Mouse (Mus musculus) stomach, embryonic 14.5 days (tissue): ENCODE measurements around the gene Wasf2. TPM values are rescaled to one million over a fixed set of nuclear protein-coding genes. Genes with fewer than 3 reads are reported as not detected.

Experiments used
- ATAC-seq: fragments of 200-750 bp; cut with Nextera tagmentation; 2 replicates; pipeline ENCODE4 v1.8.0; 2017; ENCODE audit warnings: low read depth, moderate TSS enrichment; ENCODE audit not compliant: insufficient number of reproducible peaks, insufficient read depth, low FRiP score
- H3K27ac ChIP-seq: fragments of 300-500 bp; sonication (generic); 2 replicates; pipeline ENCODE4 v1.5.1; 2014; ENCODE audit warnings: mild to moderate bottlenecking, low read length, moderate library complexity, mixed read lengths
- H3K27me3 ChIP-seq: fragments of 300-500 bp; sonication (generic); 2 replicates; pipeline ENCODE4 v1.6.1; 2014; ENCODE audit warnings: low read length, control low read depth, mixed read lengths; ENCODE audit not compliant: control insufficient read depth, insufficient read depth
- H3K36me3 ChIP-seq: fragments of 300-500 bp; sonication (generic); 2 replicates; pipeline ENCODE4 v1.6.1; 2014; ENCODE audit warnings: mild to moderate bottlenecking, control low read depth, low read length, moderate library complexity, mixed read lengths; ENCODE audit not compliant: control insufficient read depth, insufficient read depth
- H3K4me1 ChIP-seq: fragments of 300-500 bp; sonication (generic); 2 replicates; pipeline ENCODE4 v1.6.1; 2014; ENCODE audit warnings: low read length, control low read depth, mixed read lengths; ENCODE audit not compliant: control insufficient read depth, insufficient read depth
- H3K4me2 ChIP-seq: fragments of 300-500 bp; sonication (generic); replicated peaks from 2 replicates; pipeline ENCODE4 v1.6.1; 2014; ENCODE audit warnings: low read depth, low read length, control low read depth
- H3K4me3 ChIP-seq: fragments of 300-500 bp; sonication (generic); 2 replicates; pipeline ENCODE4 v1.5.1; 2014; ENCODE audit warnings: low read depth, low read length, control low read depth
- H3K9ac ChIP-seq: fragments of 300-500 bp; sonication (generic); replicated peaks from 2 replicates; pipeline ENCODE4 v1.6.1; 2014; ENCODE audit warnings: low read depth, mild to moderate bottlenecking, control low read depth, low read length, moderate library complexity, mixed read lengths
- H3K9me3 ChIP-seq: fragments of 300-500 bp; sonication (generic); 2 replicates; pipeline ENCODE4 v1.6.1; 2016; ENCODE audit warnings: low read depth, low read length, control low read depth; ENCODE audit not compliant: control insufficient read depth
- WGBS: fragments of 180-500 bp; shearing (Covaris S2); extraction: QIAGEN DNeasy Blood & Tissue Kit; methylation state at CpG from one replicate; pipeline ENCODE4 v1.1.7; 2014; 5-methylcytosine and 5-hydroxymethylcytosine counted together
- polyA plus RNA-seq: library from polyadenylated mRNA; unstranded; fragments of >200 nt; fragmentation: Nextera tagmentation; extraction: Ambion mirVana; gene quantifications from 2 replicates; pipeline ENCODE4 v1.2.1, GENCODE M21; 2014

Wasf2 gene
- polyA plus RNA-seq, 1 experiment from 2014 or later, result 120 TPM

DNA sequence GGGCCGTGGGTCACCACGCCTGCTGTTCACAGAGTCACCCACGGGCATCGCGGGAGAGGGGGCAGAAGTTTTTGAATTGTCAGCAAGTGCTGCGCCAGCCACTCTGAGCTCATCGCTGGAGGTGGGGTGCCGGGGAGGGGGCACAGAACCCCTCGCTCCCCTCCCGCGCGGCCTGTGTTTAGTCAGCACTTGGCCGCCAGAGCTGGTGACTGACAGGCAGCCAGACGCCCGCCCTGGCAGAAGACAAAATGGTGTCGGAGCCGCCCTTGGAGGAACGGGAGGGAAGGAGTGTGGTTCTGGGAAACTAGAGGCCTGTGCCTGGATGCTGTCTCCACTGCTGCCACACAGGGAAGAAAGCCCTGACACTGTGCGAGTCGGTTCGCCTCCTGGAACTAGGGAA is 70.0 kb downstream of the Wasf2 start:
- Histone ChIP-seq H3K36me3 (peaks cover 17% of the 10 kb centered on the region), H3K27ac (peak overlapping the region; percentile 58; the same call in 1 of the 2 replicates), H3K9me3 (no peaks in the 10 kb centered on the region), H3K9ac (no peak overlapping the region), H3K4me3 (no peak overlapping the region), H3K4me1 (peaks cover 57% of the 10 kb centered on the region), H3K27me3 (no peaks in the 10 kb centered on the region), H3K4me2 (no peak overlapping the region)
- WGBS, result 31% methylated on average over 21 of the region's 21 CpGs
- ATAC-seq, result no peak

DNA sequence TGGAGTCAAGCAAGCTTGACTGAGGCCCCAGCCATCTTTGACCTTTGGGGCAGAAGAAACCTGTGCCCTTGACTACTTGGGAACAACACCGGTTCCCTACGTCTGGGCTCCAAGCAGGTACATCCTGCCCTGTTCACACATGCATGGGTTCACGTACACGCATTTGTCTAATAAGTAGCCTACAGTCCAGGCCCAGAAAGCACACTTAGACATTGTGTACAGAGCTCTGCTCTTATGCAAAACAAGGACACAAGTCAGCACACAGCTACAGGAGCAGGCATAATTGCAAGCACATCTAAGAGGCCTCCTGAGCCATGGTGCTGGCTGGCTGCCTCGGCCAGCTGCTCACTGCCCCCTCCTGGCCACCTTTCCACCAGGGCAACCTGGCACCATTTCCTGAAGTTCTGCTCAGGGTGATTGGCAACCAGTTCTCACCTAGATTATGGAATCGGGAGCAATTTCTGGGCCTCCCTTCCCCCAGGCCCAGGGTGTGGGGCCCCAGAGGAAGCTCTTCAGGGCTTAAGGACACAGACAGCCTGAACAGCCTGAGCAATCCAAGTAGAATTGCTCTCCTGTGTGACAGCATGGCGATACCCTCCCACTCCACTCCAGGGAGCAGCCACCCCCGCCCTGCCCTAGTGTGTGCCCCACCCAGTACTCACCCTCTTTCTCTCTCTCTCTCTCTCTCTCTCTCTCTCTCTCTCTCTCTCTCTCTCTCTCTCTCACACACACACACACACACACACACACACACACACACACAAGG is 70.9 kb downstream of the Wasf2 start:
- Histone ChIP-seq H3K4me3 (no peak overlapping the region), H3K4me2 (no peak overlapping the region), H3K9ac (no peak overlapping the region), H3K36me3 (peaks cover 9% of the 10 kb centered on the region), H3K9me3 (no peaks in the 10 kb centered on the region), H3K27ac (peak overlapping the region; percentile 58; the same call in 1 of the 2 replicates), H3K4me1 (peaks cover 57% of the 10 kb centered on the region), H3K27me3 (no peaks in the 10 kb centered on the region)
- WGBS, result 60% methylated on average over 8 of the region's 8 CpGs
- peak; percentile 48; the same call in 1 of the 2 replicates for ATAC-seq

DNA sequence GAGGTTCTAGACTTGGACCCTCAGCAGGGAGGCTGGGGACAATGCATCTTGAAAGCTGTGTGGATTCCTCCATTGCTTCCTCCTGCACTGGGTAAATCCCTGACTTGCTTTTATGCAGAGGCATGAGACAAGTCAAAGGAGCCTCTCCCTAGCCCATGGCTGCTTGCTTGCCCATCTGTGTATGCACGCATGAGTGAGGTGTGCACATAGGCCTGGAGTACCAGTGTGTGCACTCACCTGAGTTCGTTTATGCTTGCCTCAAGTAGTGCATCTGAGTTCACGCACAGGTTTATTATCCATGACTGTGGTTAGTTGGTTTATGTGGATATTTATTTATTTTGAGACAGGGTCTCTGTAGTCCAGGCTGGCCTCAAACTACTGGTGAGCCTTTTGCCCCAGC is 71.9 kb downstream of the Wasf2 start:
- no peak for ATAC-seq
- Histone ChIP-seq H3K4me3 (no peak overlapping the region), H3K27ac (no peak overlapping the region), H3K4me2 (no peak overlapping the region), H3K27me3 (no peaks in the 10 kb centered on the region), H3K9ac (no peak overlapping the region), H3K36me3 (no peaks in the 10 kb centered on the region; the same call in 1 of the 2 replicates), H3K9me3 (no peaks in the 10 kb centered on the region), H3K4me1 (peaks cover 48% of the 10 kb centered on the region)
- 93% methylated on average over 3 of the region's 3 CpGs for WGBS

DNA sequence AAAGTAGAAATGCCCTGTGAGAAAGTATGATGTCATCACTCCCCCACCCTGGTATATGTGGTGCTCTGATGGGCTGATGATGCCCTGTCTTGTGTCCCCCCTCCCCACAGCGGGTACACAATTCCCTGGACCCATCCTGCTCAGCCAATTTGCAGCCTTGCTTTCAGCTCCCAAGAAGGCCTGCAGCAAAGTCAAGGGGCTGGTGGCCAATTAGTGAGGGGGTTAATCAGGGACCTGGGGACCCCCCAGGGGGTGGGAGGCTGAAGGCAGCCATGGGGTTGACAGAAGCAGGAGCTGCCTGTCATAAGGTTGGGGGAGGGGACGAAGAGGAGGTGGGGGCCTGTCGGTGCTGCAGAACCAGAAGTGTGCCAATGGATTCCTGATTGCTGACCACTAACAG is 73.3 kb downstream of the Wasf2 start:
- 63% methylated on average over 3 of the region's 3 CpGs for WGBS
- no peaks in the 10 kb centered on the region; the same call in 1 of the 2 replicates for H3K36me3 ChIP-seq
- H3K27ac ChIP-seq, result no peak overlapping the region
- no peak overlapping the region for H3K4me3 ChIP-seq
- no peak overlapping the region for H3K9ac ChIP-seq
- H3K27me3 ChIP-seq, result no peaks in the 10 kb centered on the region
- ATAC-seq, result no peak
- no peak overlapping the region for H3K4me2 ChIP-seq
- H3K9me3 ChIP-seq, result no peaks in the 10 kb centered on the region
- peaks cover 34% of the 10 kb centered on the region for H3K4me1 ChIP-seq

DNA sequence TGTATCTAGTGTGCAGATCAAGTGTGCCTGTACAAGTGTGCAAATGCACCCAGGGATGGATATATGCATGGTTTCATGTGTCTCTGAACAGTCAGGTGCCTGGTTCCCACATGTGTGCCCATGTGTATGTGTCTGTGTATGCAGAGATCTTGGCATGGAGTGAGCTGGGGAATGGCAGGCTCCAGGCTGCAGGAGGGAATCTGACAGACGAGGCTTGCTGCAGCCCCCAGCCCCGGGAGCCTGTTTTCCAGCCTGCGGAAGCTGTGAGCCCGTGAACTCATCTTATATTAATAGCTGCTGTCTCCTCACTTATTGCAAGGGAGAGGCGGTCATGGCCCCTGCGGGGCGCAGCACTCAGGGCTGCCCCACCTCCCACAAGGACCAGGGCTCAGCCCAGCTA is 74.1 kb downstream of the Wasf2 start:
- Histone ChIP-seq H3K4me2 (no peak overlapping the region), H3K9me3 (no peaks in the 10 kb centered on the region), H3K4me3 (no peak overlapping the region), H3K9ac (0 out of 2 replicates have a peak overlapping the region, but pooled peaks have one; percentile 3), H3K27me3 (no peaks in the 10 kb centered on the region), H3K36me3 (no peaks in the 10 kb centered on the region; the same call in 1 of the 2 replicates), H3K27ac (peak overlapping the region; percentile 61; the same call in 1 of the 2 replicates), H3K4me1 (peaks cover 28% of the 10 kb centered on the region)
- WGBS, result 14% methylated on average over 7 of the region's 7 CpGs
- no peak for ATAC-seq

DNA sequence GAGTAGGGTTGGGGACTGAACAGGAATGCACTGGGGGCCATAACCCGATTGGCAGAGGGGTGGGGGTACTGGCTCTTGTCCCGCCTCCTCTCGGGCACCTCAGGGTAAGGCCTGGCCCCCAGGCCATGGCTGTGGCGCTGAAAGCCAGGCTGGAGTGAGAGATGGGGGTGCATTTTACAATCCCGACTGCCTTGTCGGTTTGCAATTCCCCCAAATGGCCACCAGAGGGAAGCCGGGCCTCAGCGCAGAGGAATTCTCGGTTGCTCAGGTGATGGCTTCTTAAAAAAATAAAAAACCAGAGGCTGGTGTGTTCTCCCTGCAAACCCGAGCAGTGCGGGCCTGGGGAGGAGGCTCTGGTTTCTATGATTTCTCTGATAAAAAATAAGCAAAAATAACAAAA is 79.1 kb downstream of the Wasf2 start:
- no peak overlapping the region for H3K4me2 ChIP-seq
- no peak for ATAC-seq
- H3K27ac ChIP-seq, result no peak overlapping the region
- H3K9ac ChIP-seq, result no peak overlapping the region
- WGBS, result 4% methylated on average over 11 of the region's 11 CpGs
- H3K9me3 ChIP-seq, result no peaks in the 10 kb centered on the region
- H3K4me3 ChIP-seq, result no peak overlapping the region
- no peaks in the 10 kb centered on the region for H3K27me3 ChIP-seq
- H3K36me3 ChIP-seq, result no peaks in the 10 kb centered on the region
- H3K4me1 ChIP-seq, result peaks cover 21% of the 10 kb centered on the region; the same call in 1 of the 2 replicates

DNA sequence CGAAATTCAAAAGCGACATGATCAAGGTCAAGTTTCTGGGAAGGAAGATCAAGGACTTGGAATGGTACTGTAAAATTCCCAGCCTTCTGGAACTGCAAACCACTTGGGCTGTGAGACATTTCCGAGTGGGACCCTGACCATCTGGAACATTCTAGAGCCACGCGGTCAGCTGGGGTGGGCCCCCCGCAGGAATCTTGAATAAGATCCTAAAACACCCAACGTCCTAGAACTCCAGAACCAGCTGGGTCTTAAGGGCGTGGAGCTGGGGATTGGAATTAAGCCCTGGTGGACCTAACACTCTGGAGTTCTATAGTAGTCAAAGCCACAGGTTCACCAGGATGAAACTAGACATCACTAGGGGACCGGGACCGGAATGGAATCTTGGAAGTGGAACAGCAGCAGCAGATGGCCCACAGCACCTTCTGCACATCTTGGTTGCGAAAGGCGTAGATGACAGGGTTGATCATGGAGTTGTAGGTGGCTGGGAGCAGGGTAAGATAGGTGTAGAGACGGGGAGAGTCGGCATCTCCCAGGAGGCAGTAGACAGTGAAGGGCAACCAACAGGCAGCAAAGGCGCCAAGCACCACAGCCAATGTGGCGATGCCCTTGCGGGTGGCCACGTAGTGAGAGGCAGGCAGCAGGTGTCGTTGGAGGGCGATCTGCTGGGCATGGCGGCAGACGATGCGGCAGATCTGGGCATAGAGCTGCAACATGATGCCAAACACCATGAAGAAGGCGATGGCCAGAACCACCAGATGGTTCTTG is 79.9 kb downstream of the Wasf2 start:
- H3K9ac ChIP-seq, result no peak overlapping the region
- H3K27me3 ChIP-seq, result no peaks in the 10 kb centered on the region
- no peak overlapping the region for H3K4me3 ChIP-seq
- H3K36me3 ChIP-seq, result no peaks in the 10 kb centered on the region
- ATAC-seq, result no peak
- no peak overlapping the region for H3K27ac ChIP-seq
- no peaks in the 10 kb centered on the region for H3K9me3 ChIP-seq
- no peak overlapping the region for H3K4me2 ChIP-seq
- H3K4me1 ChIP-seq, result peaks cover 15% of the 10 kb centered on the region; the same call in 1 of the 2 replicates
- 94% methylated on average over 24 of the region's 24 CpGs for WGBS

DNA sequence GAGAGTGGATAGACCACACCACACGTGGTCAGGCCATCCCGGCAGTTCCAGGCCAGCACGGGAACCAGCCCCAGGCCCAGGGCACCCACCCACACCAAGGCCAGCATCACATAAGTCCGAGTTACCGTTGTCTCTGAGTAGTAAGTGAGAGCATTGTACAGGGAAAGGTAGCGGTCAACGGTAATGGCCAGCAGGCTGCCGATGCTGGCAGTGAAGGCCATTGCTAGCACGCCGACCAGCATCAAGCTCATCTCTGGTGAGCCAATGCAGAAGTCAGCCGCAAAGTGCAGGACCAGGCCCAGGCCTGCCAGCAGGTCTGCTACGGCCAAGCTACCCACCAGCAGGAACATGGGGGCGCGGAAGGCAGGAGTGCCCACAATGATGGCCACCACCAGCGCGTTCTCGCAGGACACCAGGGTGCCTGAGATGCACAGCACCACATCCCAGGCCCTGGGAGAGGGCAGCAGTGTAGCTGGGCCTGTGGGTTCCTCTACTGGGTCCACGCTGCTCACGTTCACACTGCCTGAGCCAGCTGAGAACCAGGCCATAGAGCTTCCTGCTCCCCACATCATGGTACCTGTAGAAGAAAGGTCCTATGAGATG is 80.6 kb downstream of the Wasf2 start:
- 96% methylated on average over 19 of the region's 19 CpGs for WGBS
- Histone ChIP-seq H3K9ac (no peak overlapping the region), H3K4me2 (no peak overlapping the region), H3K27me3 (no peaks in the 10 kb centered on the region), H3K4me3 (no peak overlapping the region), H3K9me3 (no peaks in the 10 kb centered on the region), H3K27ac (no peak overlapping the region), H3K36me3 (no peaks in the 10 kb centered on the region), H3K4me1 (peaks cover 15% of the 10 kb centered on the region; the same call in 1 of the 2 replicates)
- ATAC-seq, result no peak
